Mouse (Mus musculus) stomach, embryonic 14.5 days (tissue): ENCODE measurements around the gene Pygo2. TPM values are rescaled to one million over a fixed set of nuclear protein-coding genes. Genes with fewer than 3 reads are reported as not detected.

Experiments
- ATAC-seq: fragments of 200-750 bp; cut with Nextera tagmentation; 2 replicates; pipeline ENCODE4 v1.8.0; 2017; ENCODE audit warnings: low read depth, moderate TSS enrichment; ENCODE audit not compliant: insufficient number of reproducible peaks, insufficient read depth, low FRiP score
- H3K27ac ChIP-seq: fragments of 300-500 bp; sonication (generic); 2 replicates; pipeline ENCODE4 v1.5.1; 2014; ENCODE audit warnings: mild to moderate bottlenecking, low read length, moderate library complexity, mixed read lengths
- H3K27me3 ChIP-seq: fragments of 300-500 bp; sonication (generic); 2 replicates; pipeline ENCODE4 v1.6.1; 2014; ENCODE audit warnings: low read length, control low read depth, mixed read lengths; ENCODE audit not compliant: control insufficient read depth, insufficient read depth
- H3K36me3 ChIP-seq: fragments of 300-500 bp; sonication (generic); 2 replicates; pipeline ENCODE4 v1.6.1; 2014; ENCODE audit warnings: mild to moderate bottlenecking, control low read depth, low read length, moderate library complexity, mixed read lengths; ENCODE audit not compliant: control insufficient read depth, insufficient read depth
- H3K4me1 ChIP-seq: fragments of 300-500 bp; sonication (generic); 2 replicates; pipeline ENCODE4 v1.6.1; 2014; ENCODE audit warnings: low read length, control low read depth, mixed read lengths; ENCODE audit not compliant: control insufficient read depth, insufficient read depth
- H3K4me2 ChIP-seq: fragments of 300-500 bp; sonication (generic); replicated peaks from 2 replicates; pipeline ENCODE4 v1.6.1; 2014; ENCODE audit warnings: low read depth, low read length, control low read depth
- H3K4me3 ChIP-seq: fragments of 300-500 bp; sonication (generic); 2 replicates; pipeline ENCODE4 v1.5.1; 2014; ENCODE audit warnings: low read depth, low read length, control low read depth
- H3K9ac ChIP-seq: fragments of 300-500 bp; sonication (generic); replicated peaks from 2 replicates; pipeline ENCODE4 v1.6.1; 2014; ENCODE audit warnings: low read depth, mild to moderate bottlenecking, control low read depth, low read length, moderate library complexity, mixed read lengths
- H3K9me3 ChIP-seq: fragments of 300-500 bp; sonication (generic); 2 replicates; pipeline ENCODE4 v1.6.1; 2016; ENCODE audit warnings: low read depth, low read length, control low read depth; ENCODE audit not compliant: control insufficient read depth
- WGBS: fragments of 180-500 bp; shearing (Covaris S2); extraction: QIAGEN DNeasy Blood & Tissue Kit; methylation state at CpG from one replicate; pipeline ENCODE4 v1.1.7; 2014; 5-methylcytosine and 5-hydroxymethylcytosine counted together
- polyA plus RNA-seq: library from polyadenylated mRNA; unstranded; fragments of >200 nt; fragmentation: Nextera tagmentation; extraction: Ambion mirVana; gene quantifications from 2 replicates; pipeline ENCODE4 v1.2.1, GENCODE M21; 2014

Gene Pygo2
- polyA plus RNA-seq, 1 experiment from 2014 or later = 39.7 TPM

- ATAC-seq = no peak
- H3K36me3 ChIP-seq = no peaks in the 10 kb centered on the region; the same call in 1 of the 2 replicates
- no peaks in the 10 kb centered on the region for H3K9me3 ChIP-seq
- H3K27me3 ChIP-seq = no peaks in the 10 kb centered on the region
- H3K27ac ChIP-seq = peak overlapping the region; percentile 18; the same call in 1 of the 2 replicates
- 65% methylated on average over 12 of the region's 12 CpGs for WGBS
- no peak overlapping the region for H3K4me3 ChIP-seq
- H3K4me1 ChIP-seq = peaks cover 30% of the 10 kb centered on the region
- no peak overlapping the region for H3K9ac ChIP-seq
- H3K4me2 ChIP-seq = 0 out of 2 replicates have a peak overlapping the region, but pooled peaks have one; percentile 10
Observed at GRCm38 (mm10) chr3:89384331-89385076, 45.5 kb upstream of the Pygo2 start.

- peaks cover 33% of the 10 kb centered on the region for H3K4me1 ChIP-seq
- no peak overlapping the region for H3K4me2 ChIP-seq
- WGBS = 29% methylated on average over 11 of the region's 11 CpGs
- H3K9ac ChIP-seq = no peak overlapping the region
- H3K27ac ChIP-seq = peak overlapping the region; percentile 18; the same call in 1 of the 2 replicates
- no peaks in the 10 kb centered on the region for H3K9me3 ChIP-seq
- no peaks in the 10 kb centered on the region for H3K27me3 ChIP-seq
- no peaks in the 10 kb centered on the region; the same call in 1 of the 2 replicates for H3K36me3 ChIP-seq
- no peak overlapping the region for H3K4me3 ChIP-seq
- ATAC-seq = no peak
Observed at GRCm38 (mm10) chr3:89385451-89385850, 44.6 kb upstream of the Pygo2 start.

GRCm38 (mm10) chr3:89386438-89387420 lies 43.3 kb upstream of the Pygo2 start:
- no peaks in the 10 kb centered on the region for H3K9me3 ChIP-seq
- peaks cover 44% of the 10 kb centered on the region for H3K4me1 ChIP-seq
- ATAC-seq = no peak
- no peak overlapping the region for H3K4me3 ChIP-seq
- WGBS = 56% methylated on average over 17 of the region's 17 CpGs
- no peak overlapping the region for H3K9ac ChIP-seq
- no peak overlapping the region; the same call in 1 of the 2 replicates for H3K27ac ChIP-seq
- H3K36me3 ChIP-seq = no peaks in the 10 kb centered on the region
- H3K4me2 ChIP-seq = no peak overlapping the region
- no peaks in the 10 kb centered on the region for H3K27me3 ChIP-seq

- Histone ChIP-seq H3K4me2 (peak overlapping the region; percentile 16; the same call in 1 of the 2 replicates), H3K9me3 (no peaks in the 10 kb centered on the region), H3K4me1 (peaks cover 46% of the 10 kb centered on the region), H3K27ac (no peak overlapping the region), H3K4me3 (no peak overlapping the region), H3K36me3 (no peaks in the 10 kb centered on the region), H3K27me3 (no peaks in the 10 kb centered on the region), H3K9ac (no peak overlapping the region)
- 75% methylated on average over 11 of the region's 11 CpGs for WGBS
- ATAC-seq = no peak
Observed at GRCm38 (mm10) chr3:89387632-89388031, 42.4 kb upstream of the Pygo2 start.

- H3K27ac ChIP-seq = no peak overlapping the region
- 69% methylated on average over 11 of the region's 11 CpGs for WGBS
Observed at GRCm38 (mm10) chr3:89388134-89388881, 41.7 kb upstream of the Pygo2 start.

GRCm38 (mm10) chr3:89388901-89389740 lies 40.9 kb upstream of the Pygo2 start:
- H3K27ac ChIP-seq = no peak overlapping the region
- no peaks in the 10 kb centered on the region for H3K27me3 ChIP-seq
- H3K36me3 ChIP-seq = no peaks in the 10 kb centered on the region
- no peak overlapping the region for H3K4me3 ChIP-seq
- ATAC-seq = no peak
- no peak overlapping the region for H3K4me2 ChIP-seq
- H3K4me1 ChIP-seq = peaks cover 46% of the 10 kb centered on the region
- no peaks in the 10 kb centered on the region for H3K9me3 ChIP-seq
- 47% methylated on average over 6 of the region's 6 CpGs for WGBS
- no peak overlapping the region for H3K9ac ChIP-seq

More at GRCm38 (mm10) chr3:89388134-89388881, 41.7 kb upstream of the Pygo2 start:
- no peak overlapping the region for H3K4me3 ChIP-seq
- H3K27me3 ChIP-seq = no peaks in the 10 kb centered on the region
- H3K9me3 ChIP-seq = no peaks in the 10 kb centered on the region
- no peak for ATAC-seq
- peaks cover 46% of the 10 kb centered on the region for H3K4me1 ChIP-seq
- peak overlapping the region; percentile 12; the same call in 1 of the 2 replicates for H3K4me2 ChIP-seq
- no peak overlapping the region for H3K9ac ChIP-seq
- no peaks in the 10 kb centered on the region for H3K36me3 ChIP-seq

- Histone ChIP-seq H3K9me3 (no peaks in the 10 kb centered on the region), H3K4me2 (peak overlapping the region; percentile 97), H3K36me3 (no peaks in the 10 kb centered on the region), H3K9ac (no peak overlapping the region), H3K27me3 (no peaks in the 10 kb centered on the region), H3K27ac (peak overlapping the region; percentile 66; the same call in 1 of the 2 replicates), H3K4me3 (no peak overlapping the region), H3K4me1 (peaks cover 40% of the 10 kb centered on the region)
- WGBS = 23% methylated on average over 2 of the region's 5 CpGs
- ATAC-seq = no peak
Observed at GRCm38 (mm10) chr3:89390111-89390515, 39.9 kb upstream of the Pygo2 start.
